Mouse (Mus musculus): Measurements from ENCODE around the gene Ssh2.

- TF ChIP-seq ZC3H11A (IDR thresholded peaks at IDR 0.05; ENCODE audit: borderline replicate concordance, low read depth, low read length) = no peak
- TF ChIP-seq HCFC1 (IDR thresholded peaks at IDR 0.05; ENCODE audit: borderline replicate concordance, insufficient read depth, low read length) = no peak
- no peak for TF ChIP-seq MAFK (IDR thresholded peaks at IDR 0.05; ENCODE audit: insufficient read depth, low read depth, low read length)
- no peak for TF ChIP-seq CHD2 (IDR thresholded peaks at IDR 0.05; ENCODE audit: low read depth, low read length)
These were observed 269.1 kb downstream of the Ssh2 start for GRCm38 (mm10) chr11:77485229-77485628.

All from ES-E14 (cell line).